Mouse (Mus musculus) hindbrain, embryonic 14.5 days (tissue): ENCODE measurements at regions not wholly inside any gene's neighbourhood (a gene's known extent, or its start where the extent isn't known, plus 50 kb on each side); places are given as distances from the start of the nearest gene placed in this dataset.

ENCODE experiments used
- ATAC-seq: fragments of 200-750 bp; cut with Nextera tagmentation; 2 replicates; pipeline ENCODE4 v1.8.0; 2017; ENCODE audit warnings: moderate number of reproducible peaks, mild to moderate bottlenecking, moderate TSS enrichment, moderate library complexity; ENCODE audit not compliant: low FRiP score
- DNase-seq: peaks from one replicate; pipeline ENCODE4 v3.0.0-alpha.2; 2015; ENCODE audit warnings: low spot score
- H3K27ac ChIP-seq: fragments of 300-500 bp; sonication (generic); 2 replicates; pipeline ENCODE4 v1.5.1; 2014; ENCODE audit warnings: mild to moderate bottlenecking, moderate library complexity
- H3K27me3 ChIP-seq: fragments of 300-500 bp; sonication (generic); 2 replicates; pipeline ENCODE4 v1.6.1; 2014; ENCODE audit warnings: mild to moderate bottlenecking, low read length, mixed read lengths; ENCODE audit not compliant: control insufficient read depth, insufficient read depth
- H3K36me3 ChIP-seq: fragments of 300-500 bp; sonication (generic); replicated peaks from 2 replicates; pipeline ENCODE4 v1.6.1; 2014; ENCODE audit not compliant: control insufficient read depth, insufficient read depth
- H3K4me1 ChIP-seq: fragments of 300-500 bp; sonication (generic); replicated peaks from 2 replicates; pipeline ENCODE4 v1.6.1; 2014; ENCODE audit warnings: antibody characterized with exemption, low read length, mixed read lengths; ENCODE audit not compliant: control insufficient read depth, insufficient read depth
- H3K4me2 ChIP-seq: fragments of 300-500 bp; sonication (generic); replicated peaks from 2 replicates; pipeline ENCODE4 v1.6.1; 2014; ENCODE audit warnings: mild to moderate bottlenecking, moderate library complexity
- H3K4me3 ChIP-seq: fragments of 300-500 bp; sonication (generic); replicated peaks from 2 replicates; pipeline ENCODE4 v1.5.1; 2014; ENCODE audit warnings: mild to moderate bottlenecking, low read length
- H3K9ac ChIP-seq: fragments of 300-500 bp; sonication (generic); 2 replicates; pipeline ENCODE4 v1.6.1; 2014
- H3K9me3 ChIP-seq: fragments of 300-500 bp; sonication (generic); 2 replicates; pipeline ENCODE4 v1.6.1; 2016; ENCODE audit warnings: low read length; ENCODE audit not compliant: control insufficient read depth
- WGBS: fragments of 180-500 bp; shearing (Covaris S2); extraction: QIAGEN DNeasy Blood & Tissue Kit; methylation state at CpG from one replicate; pipeline ENCODE4 v1.1.7; 2014; 5-methylcytosine and 5-hydroxymethylcytosine counted together

DNA sequence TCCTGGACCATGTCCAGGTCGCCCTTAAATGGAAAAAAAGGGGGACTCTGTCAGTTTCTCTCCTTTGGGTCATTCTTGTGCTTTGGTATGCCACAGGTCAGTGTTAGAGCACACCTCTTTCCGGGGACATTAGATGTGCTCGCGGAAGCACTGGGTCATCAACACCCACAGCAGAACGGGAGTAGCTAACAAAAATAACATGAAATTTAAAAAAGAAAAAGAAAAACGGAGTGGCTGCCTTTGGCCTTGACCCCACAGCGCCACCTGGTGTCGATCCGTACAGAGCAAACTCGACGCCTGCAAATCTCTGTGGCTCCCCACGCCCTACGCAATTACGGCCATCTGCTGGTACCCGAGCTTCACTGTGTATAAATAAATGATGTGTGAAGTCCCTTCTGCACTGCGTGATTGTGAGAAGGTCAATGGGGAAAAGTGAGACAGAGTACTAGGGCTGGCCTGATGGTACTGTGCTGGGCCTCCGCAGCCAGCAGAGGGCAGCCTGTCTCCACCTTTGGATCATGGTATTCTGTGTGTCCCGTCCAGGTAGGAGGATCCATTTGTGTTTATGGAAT, 99.0 kb upstream of the Slc7a12 start:
- Histone ChIP-seq H3K9me3 (no peaks in the 10 kb centered on the region), H3K4me3 (no peak overlapping the region), H3K27me3 (no peaks in the 10 kb centered on the region), H3K27ac (no peak overlapping the region), H3K9ac (no peak overlapping the region), H3K36me3 (no peaks in the 10 kb centered on the region), H3K4me2 (peak overlapping the region; percentile 44), H3K4me1 (no peaks in the 10 kb centered on the region)
- WGBS: 13% methylated on average over 18 of the region's 18 CpGs
- DNase-seq (peak; percentile 76), ATAC-seq (peak; percentile 95)

DNA sequence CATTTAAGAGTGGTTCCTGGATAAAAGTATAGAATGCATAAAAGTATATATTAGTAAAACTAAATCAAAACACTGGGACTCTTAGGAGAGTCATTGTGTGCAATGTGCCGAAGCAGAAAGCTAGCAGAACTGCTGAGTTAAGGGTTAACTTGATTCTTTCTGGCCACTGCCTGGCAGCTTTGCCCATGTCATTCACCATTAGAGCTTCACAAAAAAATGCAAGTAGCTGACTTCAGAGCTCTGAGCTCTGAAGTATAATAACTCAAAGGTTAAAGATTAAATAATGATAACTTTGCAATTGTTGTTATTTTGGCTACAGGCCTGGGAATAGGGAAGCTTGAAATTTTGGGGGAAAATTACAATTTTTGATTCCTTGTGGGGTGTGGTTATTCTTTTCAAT, 89.8 kb upstream of the Slc7a12 start:
- no peaks in the 10 kb centered on the region for H3K36me3 ChIP-seq

DNA sequence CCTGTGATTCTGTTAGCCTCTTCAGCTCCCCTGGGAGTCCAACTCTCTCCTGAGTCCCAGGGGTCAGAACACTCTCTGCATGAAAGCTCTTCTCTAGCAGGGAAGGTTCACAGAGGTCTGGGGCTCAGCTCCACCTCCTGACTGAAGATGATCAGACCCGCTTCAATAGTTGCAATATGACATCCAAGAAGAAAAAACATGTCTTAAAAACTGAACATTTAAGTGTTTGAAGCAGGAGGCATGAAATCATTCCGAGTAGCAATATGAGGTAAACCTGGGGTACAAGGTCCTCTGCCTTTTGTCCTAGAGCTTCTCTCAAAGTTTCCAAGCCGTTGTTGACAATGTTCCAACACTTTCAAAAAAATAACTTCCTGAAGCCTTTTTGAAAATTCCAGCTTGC, 81.8 kb upstream of the Slc7a12 start:
- Histone ChIP-seq H3K4me3 (no peak overlapping the region), H3K27ac (no peak overlapping the region), H3K4me2 (no peak overlapping the region), H3K36me3 (no peaks in the 10 kb centered on the region), H3K4me1 (no peaks in the 10 kb centered on the region), H3K9me3 (no peaks in the 10 kb centered on the region), H3K27me3 (no peaks in the 10 kb centered on the region), H3K9ac (no peak overlapping the region)
- ATAC-seq (no peak), DNase-seq (no peak)
- 88% methylated on average over 3 of the region's 3 CpGs for WGBS

More for the DNA sequence above, 89.8 kb upstream of the Slc7a12 start:
- no peak for DNase-seq
- Histone ChIP-seq H3K4me3 (no peak overlapping the region), H3K27me3 (no peaks in the 10 kb centered on the region), H3K9me3 (no peaks in the 10 kb centered on the region), H3K27ac (no peak overlapping the region), H3K4me1 (no peaks in the 10 kb centered on the region), H3K9ac (no peak overlapping the region), H3K4me2 (no peak overlapping the region)
- no peak for ATAC-seq
- WGBS: 86% methylated on average over 1 of the region's 1 CpGs

DNA sequence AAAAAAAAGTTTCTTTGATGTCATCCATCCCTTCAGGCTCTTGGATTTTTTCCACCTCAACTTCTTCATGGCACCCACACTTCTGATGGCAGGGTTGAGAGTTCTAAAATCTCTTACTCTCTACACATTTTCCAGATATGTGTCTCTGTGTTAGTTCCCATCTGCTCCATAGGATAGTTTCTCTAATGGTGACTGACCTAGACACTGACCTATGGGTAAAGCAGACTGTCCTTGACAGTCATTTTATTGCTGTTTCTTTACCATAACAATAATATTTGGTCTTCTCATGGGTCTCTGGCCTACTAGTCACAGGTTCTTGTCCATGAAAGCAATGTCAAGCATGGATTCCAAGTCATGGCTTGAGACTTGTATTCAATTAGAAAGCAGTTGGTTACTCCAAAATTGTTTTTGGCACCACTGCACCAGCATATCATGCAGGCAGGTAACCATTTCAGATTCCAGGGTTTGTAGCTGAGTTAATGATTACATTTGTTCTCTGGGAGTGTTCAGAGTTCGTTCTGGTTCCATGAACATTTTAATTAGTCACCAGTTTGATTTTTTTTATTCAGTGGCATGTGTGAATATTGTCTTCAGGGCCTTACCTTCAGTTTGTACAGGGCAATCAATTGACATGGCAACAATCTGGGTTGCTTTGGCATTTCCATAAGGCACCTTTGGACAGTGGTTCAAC, 71.9 kb upstream of the Slc7a12 start:
- ATAC-seq: no peak
- no peaks in the 10 kb centered on the region for H3K36me3 ChIP-seq
- no peak overlapping the region for H3K4me3 ChIP-seq
- no peaks in the 10 kb centered on the region for H3K9me3 ChIP-seq
- WGBS: 77% methylated on average over 1 of the region's 1 CpGs
- H3K4me1 ChIP-seq: no peaks in the 10 kb centered on the region
- H3K9ac ChIP-seq: no peak overlapping the region
- H3K27me3 ChIP-seq: no peaks in the 10 kb centered on the region
- no peak for DNase-seq
- no peak overlapping the region for H3K4me2 ChIP-seq
- H3K27ac ChIP-seq: no peak overlapping the region
